Comparison of ENCODE assay signal across 11 mouse cellular contexts in genomic region chr14:105085332-105085993, GRCm38 (mm10).
DNase-seq lines count a peak whose midpoint lies in the region; ATAC-seq and TF ChIP-seq lines count a peak whose summit lies in the region.
"Had no signal": no experiment of that assay in that cellular context is flagged by ENCODE, and none has a peak within 500 bp of the region (broad histone marks: within the 10 kb centered on the region; RNA-seq: fewer than 3 reads in every experiment).

No protein-coding gene starts in this region.

- H3K4me1 ChIP-seq in hindbrain, embryonic 12.5 days = no peaks in the 10 kb centered on the region
- 0 out of 2 replicates have a peak, but pooled peaks cover 4% of the 10 kb centered on the region for H3K4me1 ChIP-seq in hindbrain, embryonic 10.5 days (replicated peaks)
- no peaks in the 10 kb centered on the region for H3K4me1 ChIP-seq in lung, adult 2 months (ENCODE audit: control insufficient read depth, insufficient read depth, low read length)
- 0 out of 2 replicates have a peak, but pooled peaks cover 3% of the 10 kb centered on the region for H3K4me1 ChIP-seq in midbrain, embryonic 15.5 days
- H3K4me1 ChIP-seq: stomach, embryonic 15.5 days had no signal

- peak; percentile 9 for DNase-seq in embryo, embryonic 11 days
- DNase-seq in embryo, embryonic 10 days (ENCODE audit: low spot score) = no peak
- DNase-seq in hindbrain, embryonic 10.5 days (ENCODE audit: low spot score) = no peak
- peak; percentile 34 for DNase-seq in lung, adult 2 months
- DNase-seq in left cerebral cortex, adult 18-20 months (ENCODE audit: low spot score in 2 of 2) = no peak
- no peak for DNase-seq in kidney, postnatal 14 days
- DNase-seq: gastrocnemius, postnatal 36 days; kidney, adult 8-10 months had no signal

- H3K4me2 ChIP-seq in hindbrain, embryonic 12.5 days (replicated peaks) = no peak overlapping the region
- H3K4me2 ChIP-seq in midbrain, embryonic 15.5 days = no peak overlapping the region
- H3K4me2 ChIP-seq: stomach, embryonic 15.5 days had no signal

- no peak overlapping the region for H3K27ac ChIP-seq in hindbrain, embryonic 12.5 days
- no peak overlapping the region for H3K27ac ChIP-seq in hindbrain, embryonic 10.5 days
- H3K27ac ChIP-seq in midbrain, embryonic 15.5 days = no peak overlapping the region
- H3K27ac ChIP-seq: stomach, embryonic 15.5 days had no signal

- no peaks in the 10 kb centered on the region for H3K9me3 ChIP-seq in hindbrain, embryonic 12.5 days (replicated peaks)
- no peaks in the 10 kb centered on the region for H3K9me3 ChIP-seq in hindbrain, embryonic 10.5 days
- no peaks in the 10 kb centered on the region for H3K9me3 ChIP-seq in midbrain, embryonic 15.5 days
- H3K9me3 ChIP-seq: stomach, embryonic 15.5 days had no signal

- no peaks in the 10 kb centered on the region for H3K27me3 ChIP-seq in hindbrain, embryonic 12.5 days
- no peaks in the 10 kb centered on the region for H3K27me3 ChIP-seq in hindbrain, embryonic 10.5 days (ENCODE audit: insufficient read depth, poor library complexity, severe bottlenecking)
- H3K27me3 ChIP-seq in midbrain, embryonic 15.5 days (replicated peaks) = no peaks in the 10 kb centered on the region
- H3K27me3 ChIP-seq: stomach, embryonic 15.5 days had no signal

- ATAC-seq in hindbrain, embryonic 12.5 days (ENCODE audit: low FRiP score) = peak; percentile 46; the same call in 1 of the 2 replicates
- ATAC-seq in midbrain, embryonic 15.5 days (replicated peaks) = peak; percentile 60

- TF ChIP-seq CTCF in lung, adult 2 months (IDR thresholded peaks at IDR 0.05; ENCODE audit: insufficient read depth, low read length) = no peak

- TF ChIP-seq POLR2A in lung, adult 2 months (IDR thresholded peaks at IDR 0.05; ENCODE audit: borderline replicate concordance, extremely low read depth, low read depth, low read length) = no peak

- 82% methylated on average over 7 of the region's 7 CpGs for WGBS in hindbrain, embryonic 12.5 days
- WGBS in hindbrain, embryonic 10.5 days = 76% methylated on average over 7 of the region's 7 CpGs
- WGBS in lung, adult 2 months = 51% methylated on average over 7 of the region's 7 CpGs
- WGBS in midbrain, embryonic 15.5 days = 63% methylated on average over 7 of the region's 7 CpGs

- H3K4me3 ChIP-seq in hindbrain, embryonic 12.5 days = no peak overlapping the region
- H3K4me3 ChIP-seq in hindbrain, embryonic 10.5 days = no peak overlapping the region
- H3K4me3 ChIP-seq in lung, adult 2 months (replicated peaks; ENCODE audit: extremely low read depth, low read depth, low read length) = no peak overlapping the region
- no peak overlapping the region for H3K4me3 ChIP-seq in midbrain, embryonic 15.5 days
- H3K4me3 ChIP-seq: stomach, embryonic 15.5 days had no signal

- H3K36me3 ChIP-seq in hindbrain, embryonic 12.5 days = no peaks in the 10 kb centered on the region
- H3K36me3 ChIP-seq in hindbrain, embryonic 10.5 days = no peaks in the 10 kb centered on the region
- H3K36me3 ChIP-seq in midbrain, embryonic 15.5 days (replicated peaks) = no peaks in the 10 kb centered on the region
- H3K36me3 ChIP-seq: stomach, embryonic 15.5 days had no signal

- no peak overlapping the region for H3K9ac ChIP-seq in hindbrain, embryonic 12.5 days
- no peak overlapping the region for H3K9ac ChIP-seq in midbrain, embryonic 15.5 days
- H3K9ac ChIP-seq: stomach, embryonic 15.5 days had no signal

Comparison
In these comparisons a context has a peak if more than half of its experiments do, and no peak if none do; other contexts are left out.
1. DNase-seq: peak in embryo, embryonic 11 days (single experiment) and lung, adult 2 months (single experiment); none in embryo, embryonic 10 days (single experiment), hindbrain, embryonic 10.5 days (single experiment), left cerebral cortex, adult 18-20 months (0 of 2) and kidney, postnatal 14 days (single experiment).